Mouse (Mus musculus) spleen, postnatal 4 days (tissue): Measurements from ENCODE around the gene Slc24a5.
"Not testable (repeated sequence)": the region's sequence is repeated elsewhere in the genome, so short reads cannot be mapped to it uniquely, and the experiment has no call there.

ENCODE experiments used
- DNase-seq, 2 experiments: peaks; one replicate each; pipeline ENCODE4 v3.0.0; 2022; ENCODE audit warnings: low spot score in 2 of 2

Gene Slc24a5

DNA sequence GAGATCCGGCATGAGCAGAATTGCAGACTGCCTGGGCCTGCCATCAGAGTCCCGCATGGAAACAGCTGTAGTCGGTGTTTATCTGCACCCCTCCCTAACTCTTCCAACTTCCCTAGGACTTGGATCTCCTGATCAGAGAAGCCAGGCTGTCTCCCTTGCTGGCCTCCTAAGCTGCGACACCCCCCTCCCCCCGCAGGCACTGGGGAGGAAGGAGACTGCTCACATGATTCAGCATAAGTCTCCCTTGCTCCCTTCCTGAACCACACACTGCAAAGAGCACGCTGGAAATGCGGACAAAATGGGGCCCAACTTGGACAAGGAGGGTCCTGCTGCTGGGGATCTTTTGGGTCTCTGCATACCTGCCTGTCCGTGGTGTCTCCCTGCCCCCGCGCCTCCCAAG is at the start of gene Slc24a5:
Gene Slc24a5 (plus strand): TSS at position 231 of the 400 bp plus-strand sequence.
- no peak for DNase-seq

DNA sequence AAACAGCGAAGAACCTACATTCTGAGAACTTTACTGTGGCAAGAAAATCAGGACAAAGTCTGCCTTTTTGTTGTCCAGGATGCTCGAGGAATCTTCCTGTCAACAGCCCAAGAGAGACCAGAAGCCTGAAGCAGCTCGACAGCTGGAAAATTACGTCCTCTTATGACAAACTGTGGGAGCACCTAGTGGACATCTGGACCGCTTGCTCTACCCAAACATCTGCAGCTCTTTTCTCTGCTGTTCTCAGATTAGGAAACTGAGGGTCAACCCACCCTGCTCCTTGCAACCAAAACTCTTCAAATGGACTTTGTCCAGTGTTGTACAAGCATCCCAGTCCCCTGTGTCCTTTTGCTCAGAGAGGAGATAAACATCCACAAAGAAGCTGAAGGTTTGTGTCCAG is 43.5 kb upstream of the Slc24a5 start:
- DNase-seq = no peak

GRCm38 (mm10) chr2:125026358-125027000 is 41.4 kb upstream of the Slc24a5 start:
- no peak for DNase-seq

DNA sequence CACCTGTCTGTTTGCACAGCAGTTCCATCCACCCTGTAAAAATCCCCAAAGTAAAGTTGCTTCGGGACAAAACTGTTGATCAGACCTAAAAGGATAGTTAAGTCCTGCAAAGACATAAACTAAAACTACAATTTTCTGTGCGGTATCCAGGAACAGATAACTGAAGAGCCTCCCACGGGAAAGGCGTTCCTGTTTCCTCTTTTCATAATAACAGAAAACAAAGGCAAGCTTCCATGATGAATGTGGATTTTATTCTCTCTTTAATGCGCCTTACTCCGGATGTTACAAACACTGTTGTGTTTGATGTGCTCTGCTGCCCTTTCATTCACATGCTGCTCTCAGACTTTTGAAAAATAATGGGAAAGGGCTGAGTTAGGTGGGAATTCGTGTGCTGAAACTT is 37.3 kb upstream of the Slc24a5 start:
- DNase-seq = no peak

DNA sequence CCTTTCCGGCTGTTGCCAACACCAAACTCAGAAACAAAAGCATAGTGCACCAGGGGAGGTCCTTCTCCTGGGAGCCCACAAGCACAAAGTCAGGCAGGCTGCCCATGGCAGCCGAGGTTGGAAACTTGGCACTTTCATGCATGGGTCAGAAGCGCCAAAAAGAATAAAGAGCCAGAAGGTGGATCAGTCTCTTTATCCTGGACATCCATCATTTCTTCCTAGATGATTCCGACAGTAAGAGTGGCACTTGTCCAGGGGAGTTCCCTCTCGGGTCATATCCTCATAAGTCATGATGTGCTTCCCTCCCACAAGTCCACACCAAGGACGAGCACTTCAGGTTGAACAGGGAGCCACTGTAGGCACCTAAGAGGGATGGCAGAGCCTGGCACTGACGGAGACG is 36.8 kb upstream of the Slc24a5 start:
- DNase-seq = no peak

- DNase-seq = no peak
Measured at GRCm38 (mm10) chr2:125031562-125032257, 36.2 kb upstream of the Slc24a5 start.

GRCm38 (mm10) chr2:125032258-125032973 is 35.5 kb upstream of the Slc24a5 start:
- DNase-seq = no peak

- DNase-seq = no peak
Measured at GRCm38 (mm10) chr2:125033042-125033743, 34.7 kb upstream of the Slc24a5 start.

GRCm38 (mm10) chr2:125055316-125055903 is 12.5 kb upstream of the Slc24a5 start:
- DNase-seq = no peak

GRCm38 (mm10) chr2:125057250-125057815 is 10.6 kb upstream of the Slc24a5 start:
- DNase-seq = no peak

- no peak for DNase-seq
Measured at GRCm38 (mm10) chr2:125061451-125061850, 6.5 kb upstream of the Slc24a5 start.

DNA sequence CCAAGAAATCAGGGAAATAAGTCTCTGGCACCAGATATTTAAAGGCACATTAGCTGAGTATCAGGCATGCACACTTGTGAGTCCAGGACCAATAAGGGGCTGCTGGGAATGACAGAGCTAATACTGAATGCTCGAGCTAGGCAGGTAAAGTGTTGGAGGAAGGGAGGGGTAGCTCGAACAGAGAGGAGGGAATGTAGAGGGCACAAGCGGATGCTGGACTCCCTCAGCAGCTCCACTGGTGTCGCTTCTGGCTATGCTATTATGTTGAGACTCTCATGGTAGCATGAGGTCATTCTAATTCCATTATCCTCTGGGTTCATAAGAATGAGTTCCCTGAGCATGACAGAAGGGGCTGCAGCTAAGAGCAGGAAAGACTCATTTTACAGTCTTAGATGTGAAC is 5.0 kb upstream of the Slc24a5 start:
- no peak for DNase-seq

GRCm38 (mm10) chr2:125067373-125067772 is 551 bp upstream of the Slc24a5 start:
- DNase-seq = no peak

- no peak for DNase-seq
Measured at GRCm38 (mm10) chr2:125068696-125069095, 772 bp downstream of the Slc24a5 start.

GRCm38 (mm10) chr2:125073056-125073780 is 5.3 kb downstream of the Slc24a5 start:
- no peak for DNase-seq

- DNase-seq = no peak
Measured at GRCm38 (mm10) chr2:125083879-125084278, 16.0 kb downstream of the Slc24a5 start.

DNA sequence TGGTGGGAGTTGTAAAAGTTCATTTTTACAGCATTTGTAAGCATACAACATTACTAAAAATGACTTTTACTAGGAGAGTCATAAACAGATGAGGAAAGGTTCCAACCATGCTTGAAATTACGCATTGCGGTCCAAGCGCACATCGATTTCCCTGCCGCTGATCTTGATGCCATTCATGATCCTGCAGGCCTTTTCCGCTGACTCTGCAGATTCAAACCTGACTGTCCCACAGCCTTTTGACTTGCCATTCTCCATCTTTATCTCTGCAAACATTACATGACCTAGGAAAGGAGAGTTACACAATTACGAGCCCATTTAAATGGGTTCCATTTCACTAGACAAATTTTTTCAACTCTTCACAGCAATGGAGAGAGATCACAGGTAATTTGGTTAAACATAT is 20.8 kb downstream of the Slc24a5 start:
- no peak for DNase-seq

DNA sequence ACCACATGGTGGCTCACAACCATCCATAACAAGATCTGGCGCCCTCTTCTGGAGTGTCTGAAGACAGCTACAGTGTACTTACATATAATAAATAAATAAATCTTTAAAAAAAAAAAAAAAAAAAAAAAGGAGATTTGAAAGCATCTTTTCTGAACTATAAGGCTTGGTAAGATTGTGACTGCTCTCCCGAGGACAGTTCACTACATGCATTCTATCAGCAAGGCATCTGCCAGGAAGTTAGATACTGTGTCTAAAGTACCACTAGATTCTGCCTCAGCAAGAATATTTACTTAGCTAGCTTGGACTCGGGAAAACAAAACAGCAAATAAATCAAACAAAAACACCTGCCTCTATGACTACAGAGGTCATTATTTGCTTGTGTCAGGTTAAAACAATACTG is 24.2 kb downstream of the Slc24a5 start:
- DNase-seq = not testable (repeated sequence)

DNA sequence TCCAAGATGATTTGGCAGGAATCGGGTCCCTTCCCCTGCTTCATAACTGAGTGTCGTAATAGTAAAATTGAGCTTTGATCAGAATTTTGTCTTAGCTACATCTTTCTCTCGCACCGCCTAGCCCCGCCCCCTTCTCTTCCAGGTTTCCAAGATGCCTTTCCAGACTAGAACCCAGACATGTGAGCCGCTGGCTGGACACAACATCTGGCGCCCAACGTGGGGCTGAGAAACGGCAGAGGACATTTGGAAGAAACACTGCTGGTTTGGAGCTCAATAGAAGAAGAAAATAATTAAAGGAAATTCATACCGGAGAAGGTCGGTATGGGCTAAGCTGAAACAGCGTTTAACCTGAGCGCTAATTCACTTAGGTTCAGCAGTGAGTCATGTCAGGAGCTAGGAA is 36.6 kb downstream of the Slc24a5 start:
- DNase-seq = not testable (repeated sequence)

DNA sequence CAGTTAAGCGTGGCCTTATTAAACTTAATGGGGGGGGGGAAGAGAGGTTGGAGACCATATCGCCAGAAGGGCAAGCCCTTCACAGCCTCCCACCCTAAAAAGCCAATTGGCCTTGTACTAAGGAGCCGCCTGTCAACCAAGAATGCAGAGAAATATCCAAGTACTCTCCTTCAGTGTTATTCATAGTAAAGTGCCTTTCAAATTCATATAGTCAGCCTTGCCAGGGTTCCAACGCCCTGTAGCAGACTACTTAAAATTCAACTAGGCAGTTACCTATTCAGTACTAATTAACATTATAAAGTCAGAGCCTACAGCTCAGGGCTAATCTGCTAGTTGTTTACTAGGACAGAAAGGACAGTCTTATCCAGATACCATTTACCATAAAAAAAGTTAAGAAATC is 38.6 kb downstream of the Slc24a5 start:
- DNase-seq = not testable (repeated sequence)
